Mouse (Mus musculus) liver, embryonic 14.5 days (tissue): ENCODE results near the gene Scn2a. TPM values are rescaled to one million over a fixed set of nuclear protein-coding genes. Genes with fewer than 3 reads are reported as not detected.
"Not testable (repeated sequence)": the region's sequence is repeated elsewhere in the genome, so short reads cannot be mapped to it uniquely, and the experiment has no call there.

Experiments
- ATAC-seq: fragments of 200-750 bp; cut with Nextera tagmentation; 2 replicates; pipeline ENCODE4 v1.8.0; 2017; ENCODE audit warnings: moderate number of reproducible peaks, mild to moderate bottlenecking, moderate library complexity; ENCODE audit not compliant: insufficient read depth
- DNase-seq, 3 experiments: peaks; one replicate each; pipeline ENCODE4 v3.0.0-alpha.2; 2012 to 2013; ENCODE audit warnings: low read depth in 3 of 3, low spot score in 3 of 3
- H3K27ac ChIP-seq: fragments of 300-500 bp; sonication (generic); 2 replicates; pipeline ENCODE4 v1.5.1; 2014; ENCODE audit warnings: moderate library complexity, mild to moderate bottlenecking, control low read depth, inconsistent platforms
- H3K27me3 ChIP-seq: fragments of 300-500 bp; sonication (generic); 2 replicates; pipeline ENCODE4 v1.6.1; 2014; ENCODE audit warnings: mild to moderate bottlenecking, low read length, moderate library complexity; ENCODE audit not compliant: control insufficient read depth, insufficient read depth
- H3K36me3 ChIP-seq: fragments of 300-500 bp; sonication (generic); replicated peaks from 2 replicates; pipeline ENCODE4 v1.6.1; 2014; ENCODE audit warnings: low read depth; ENCODE audit not compliant: control insufficient read depth, insufficient read depth
- H3K4me1 ChIP-seq, 2 experiments: fragments of 200-500 bp in 1 of 2; fragments of 300-500 bp in 1 of 2; sonication (generic) in 1 of 2; replicated peaks; 2 replicates each; pipeline ENCODE4 v1.6.1; 2012 to 2014; ENCODE audit warnings: antibody characterized with exemption in 1 of 2, inconsistent platforms in 1 of 2, low read length in 1 of 2; ENCODE audit not compliant: control insufficient read depth in 2 of 2, insufficient read depth in 2 of 2
- H3K4me2 ChIP-seq: fragments of 300-500 bp; sonication (generic); 2 replicates; pipeline ENCODE4 v1.6.1; 2014; ENCODE audit warnings: low read depth, mild to moderate bottlenecking, control low read depth, moderate library complexity
- H3K4me3 ChIP-seq, 2 experiments: fragments of 200-500 bp in 1 of 2; fragments of 300-500 bp in 1 of 2; sonication (generic) in 1 of 2; 2 replicates each; pipeline ENCODE4 v1.5.1; 2012 to 2014; ENCODE audit warnings: low read depth in 2 of 2, low read length in 2 of 2, mild to moderate bottlenecking in 2 of 2, control low read depth in 1 of 2, inconsistent platforms in 1 of 2, moderate library complexity in 1 of 2; ENCODE audit not compliant: insufficient read depth in 1 of 2
- H3K9ac ChIP-seq: fragments of 300-500 bp; sonication (generic); replicated peaks from 2 replicates; pipeline ENCODE4 v1.6.1; 2014; ENCODE audit warnings: mild to moderate bottlenecking, control low read depth, moderate library complexity
- H3K9me3 ChIP-seq: fragments of 300-500 bp; sonication (generic); 2 replicates; pipeline ENCODE4 v1.6.1; 2016; ENCODE audit warnings: low read length, mixed read lengths; ENCODE audit not compliant: control insufficient read depth
- CTCF ChIP-seq: IDR thresholded peaks from 2 replicates; pipeline ENCODE4 v1.5.1; 2016; ENCODE audit warnings: antibody characterized with exemption, low read depth, control low read depth
- EP300 ChIP-seq: IDR thresholded peaks from 2 replicates; pipeline ENCODE4 v1.6.1; 2016; ENCODE audit warnings: antibody characterized with exemption, low read depth
- WGBS: fragments of 180-500 bp; shearing (Covaris S2); extraction: QIAGEN DNeasy Blood & Tissue Kit; methylation state at CpG from one replicate; pipeline ENCODE4 v1.1.7; 2014; ENCODE audit not compliant: insufficient replicate concordance; 5-methylcytosine and 5-hydroxymethylcytosine counted together
- polyA plus RNA-seq, 2 experiments: library from polyadenylated mRNA; depleted of rRNA in 1 of 2; stranded (reverse) in 1 of 2; unstranded in 1 of 2; fragments of >200 nt; fragmentation: Nextera tagmentation in 1 of 2; extraction: Ambion mirVana in 1 of 2; gene quantifications; 2 replicates each; pipeline versions ENCODE4 v1.2.1 to v1.2.3; 2012 to 2014

The Scn2a gene
- polyA plus RNA-seq, 2 experiments: 0.08 TPM; not detected in 1

GRCm38 (mm10) chr2:65806556-65806955 lies 186.0 kb downstream of the Scn2a start:
- TF ChIP-seq CTCF (no peak), EP300 (no peak)
- Histone ChIP-seq H3K27me3 (no peaks in the 10 kb centered on the region), H3K4me1 (peaks cover 10 to 23% of the 10 kb centered on the region in 2 experiments), H3K4me3 (no peak overlapping the region), H3K9me3 (no peaks in the 10 kb centered on the region), H3K4me2 (no peak overlapping the region), H3K27ac (no peak overlapping the region), H3K9ac (no peak overlapping the region), H3K36me3 (no peaks in the 10 kb centered on the region)
- no peak for DNase-seq
- ATAC-seq: peak; percentile 61
- WGBS: 66% methylated on average over 6 of the region's 6 CpGs

GRCm38 (mm10) chr2:65811203-65811602 lies 190.6 kb downstream of the Scn2a start:
- H3K27me3 ChIP-seq, H3K36me3 ChIP-seq, H3K4me2 ChIP-seq, H3K27ac ChIP-seq, H3K4me3 ChIP-seq, H3K4me1 ChIP-seq, H3K9me3 ChIP-seq, H3K9ac ChIP-seq, ATAC-seq, DNase-seq: not testable (repeated sequence)
- 90% methylated on average over 6 of the region's 6 CpGs for WGBS

Other genes starting within 250 kb of the Scn2a start
- gene Scn3a, start 53.1 kb upstream of the Scn2a start, polyA plus RNA-seq (2012; rRNA removed): 0.01 and 0.04 TPM in 2 replicates
- 0.01 TPM in 2 replicates for gene Scn3a, start 53.1 kb upstream of the Scn2a start, polyA plus RNA-seq (2014; fragmentation: Nextera tagmentation; extraction: Ambion mirVana)
- 0.02 and 0.05 TPM in 2 replicates for gene Csrnp3, start 225.0 kb downstream of the Scn2a start, polyA plus RNA-seq (2012; rRNA removed)
- 0.13 TPM in 1 of 2 replicates, not detected in the other for gene Csrnp3, start 225.0 kb downstream of the Scn2a start, polyA plus RNA-seq (2014; fragmentation: Nextera tagmentation; extraction: Ambion mirVana)